Mouse (Mus musculus) heart, postnatal 10 days (tissue): ENCODE data around the gene Gm20388. TPM values are rescaled to one million over a fixed set of nuclear protein-coding genes. Genes with fewer than 3 reads are reported as not detected.
A peak's percentile ranks its signal among the peaks of the same experiment; 100 is the strongest.

Source experiments
- DNase-seq, 2 experiments: peaks; one replicate each; pipeline ENCODE4 v3.0.0; 2021
- intact Hi-C: fragments of 180-260 bp; cut with DNase I; formaldehyde crosslinking; loops from one replicate; pipeline ENCODE4 v1.15.1; 2025
- total RNA-seq, 2 experiments: library from RNA; stranded (reverse); gene quantifications; 2 replicates each; pipeline ENCODE4 v1.2.3; 2021

Gene Gm20388
- total RNA-seq, 2 experiments from 2014 or later: 2.0 to 2.2 TPM

DNA sequence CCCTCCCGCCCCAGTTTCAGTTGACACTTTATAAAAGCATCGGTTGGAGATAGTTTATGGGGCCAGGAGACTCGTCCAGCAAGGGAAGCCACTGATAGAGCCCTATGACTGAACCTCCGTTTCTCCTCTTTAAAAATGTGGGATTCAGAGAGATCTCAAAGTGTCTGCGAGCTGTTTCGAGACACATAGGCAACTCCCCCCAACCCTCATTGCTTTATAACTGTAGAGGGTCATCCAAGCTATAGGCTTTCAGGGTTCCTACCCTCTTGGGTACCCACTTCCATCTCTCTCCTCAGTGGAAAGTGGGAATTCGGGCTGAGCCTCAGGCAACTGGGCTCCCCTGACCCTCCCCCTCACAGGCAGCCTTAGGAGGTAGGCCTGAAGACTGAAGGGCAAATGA is 1170.8 kb downstream of the Gm20388 start:
- DNase-seq: no peak
- intact Hi-C loops: no loop called here

DNA sequence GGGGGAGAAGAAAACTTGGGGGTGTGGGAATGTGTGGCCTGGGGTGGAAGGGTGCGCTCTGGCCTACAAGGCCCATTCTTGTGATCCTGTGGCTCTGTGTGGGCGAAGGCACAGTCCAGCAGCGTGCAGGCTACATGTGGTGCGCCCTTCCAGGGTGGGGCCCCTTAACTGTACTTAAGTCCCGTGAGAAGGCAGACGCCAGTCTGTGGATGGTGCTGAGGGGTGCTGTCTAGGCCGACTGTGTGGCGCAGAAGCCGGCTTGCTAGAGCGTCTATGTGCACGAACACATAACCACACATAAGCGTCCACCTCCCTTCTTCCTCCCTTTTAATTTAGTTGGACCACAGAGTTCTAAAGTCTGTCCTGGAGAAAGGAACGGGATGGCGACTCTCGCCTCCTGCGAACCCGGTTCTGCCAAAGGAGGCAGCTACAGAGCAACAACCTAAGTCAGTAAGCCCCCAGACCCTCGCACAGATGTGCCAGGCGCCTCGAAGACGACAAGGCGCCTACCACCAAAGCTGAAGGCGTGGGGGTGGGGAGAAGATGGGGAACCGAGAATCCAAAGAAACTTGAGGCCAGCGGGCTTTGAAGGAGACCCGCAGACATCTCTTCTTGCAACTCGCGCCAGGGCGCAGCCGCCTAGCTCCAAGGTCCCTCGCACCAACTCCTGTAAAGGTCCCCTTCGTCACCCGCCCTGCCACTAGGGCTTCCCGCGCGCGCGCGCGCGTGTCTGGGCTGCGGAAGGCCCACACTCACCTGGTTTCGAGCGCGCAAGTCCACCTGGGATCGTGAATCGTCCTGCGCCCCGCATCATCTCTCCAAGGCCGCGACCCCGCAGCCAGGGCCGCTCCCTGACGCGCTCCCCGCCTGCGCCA is 1171.8 kb downstream of the Gm20388 start:
- no peak for DNase-seq
- intact Hi-C loops: no loop called here

DNA sequence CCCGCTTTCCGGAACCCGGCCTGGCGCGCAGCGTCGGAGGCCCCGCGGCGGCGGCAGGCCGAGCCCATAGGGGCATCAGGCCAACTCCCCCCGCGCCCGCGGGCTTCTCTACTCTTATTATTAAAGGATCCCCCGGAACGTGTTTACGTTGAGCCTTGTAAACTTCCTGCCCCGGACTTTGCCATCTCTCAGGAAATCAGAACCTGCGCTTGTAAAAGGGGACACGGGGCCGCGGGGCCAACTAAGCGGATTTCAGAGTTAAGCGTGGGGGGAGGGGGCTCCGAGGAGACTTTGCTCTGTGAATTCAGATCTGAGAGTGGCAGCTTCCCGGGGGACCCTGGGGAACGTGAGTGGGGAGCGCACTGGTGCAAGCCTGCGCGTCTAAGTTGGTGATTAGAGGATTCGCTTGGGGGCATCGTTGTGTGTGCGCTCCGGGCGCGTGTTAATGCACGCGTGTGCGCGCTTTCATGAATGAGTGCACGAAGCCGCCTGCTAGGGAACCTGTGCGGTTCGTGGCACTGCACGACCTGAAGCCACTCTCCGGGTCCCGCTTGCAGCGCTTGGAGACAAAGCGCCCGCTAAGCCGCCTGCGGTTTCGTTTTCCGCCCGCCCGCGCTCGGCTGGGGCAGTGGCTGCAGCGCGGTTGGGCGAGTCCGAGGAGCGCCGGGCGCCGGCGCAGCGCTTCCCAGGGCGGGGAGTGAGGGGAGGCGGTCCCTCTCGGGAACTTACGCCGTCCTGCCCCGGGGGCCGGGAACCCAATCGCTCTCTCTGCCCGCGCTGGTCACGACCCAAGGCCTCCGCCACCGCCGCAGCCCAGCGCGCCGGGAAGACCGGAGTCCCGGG is 1172.7 kb downstream of the Gm20388 start:
- intact Hi-C loops: no loop called here
- peak; percentile 82 to 84 for DNase-seq

DNA sequence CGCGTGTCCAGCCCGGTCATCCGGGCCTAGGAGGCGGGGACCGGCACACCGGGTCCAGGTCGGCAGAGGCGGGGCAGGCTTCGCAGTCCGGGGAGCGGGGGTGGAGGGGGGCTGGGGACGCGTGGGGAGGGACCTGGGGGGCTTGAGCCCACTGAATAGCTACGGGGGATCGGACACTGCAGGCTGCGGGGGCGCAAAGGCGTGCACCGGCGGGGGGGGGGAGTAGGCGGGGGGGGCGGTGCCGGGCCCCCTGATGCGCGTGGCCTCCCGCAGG is 1173.2 kb downstream of the Gm20388 start:
- no peak for DNase-seq
- intact Hi-C loops: no loop called here

DNA sequence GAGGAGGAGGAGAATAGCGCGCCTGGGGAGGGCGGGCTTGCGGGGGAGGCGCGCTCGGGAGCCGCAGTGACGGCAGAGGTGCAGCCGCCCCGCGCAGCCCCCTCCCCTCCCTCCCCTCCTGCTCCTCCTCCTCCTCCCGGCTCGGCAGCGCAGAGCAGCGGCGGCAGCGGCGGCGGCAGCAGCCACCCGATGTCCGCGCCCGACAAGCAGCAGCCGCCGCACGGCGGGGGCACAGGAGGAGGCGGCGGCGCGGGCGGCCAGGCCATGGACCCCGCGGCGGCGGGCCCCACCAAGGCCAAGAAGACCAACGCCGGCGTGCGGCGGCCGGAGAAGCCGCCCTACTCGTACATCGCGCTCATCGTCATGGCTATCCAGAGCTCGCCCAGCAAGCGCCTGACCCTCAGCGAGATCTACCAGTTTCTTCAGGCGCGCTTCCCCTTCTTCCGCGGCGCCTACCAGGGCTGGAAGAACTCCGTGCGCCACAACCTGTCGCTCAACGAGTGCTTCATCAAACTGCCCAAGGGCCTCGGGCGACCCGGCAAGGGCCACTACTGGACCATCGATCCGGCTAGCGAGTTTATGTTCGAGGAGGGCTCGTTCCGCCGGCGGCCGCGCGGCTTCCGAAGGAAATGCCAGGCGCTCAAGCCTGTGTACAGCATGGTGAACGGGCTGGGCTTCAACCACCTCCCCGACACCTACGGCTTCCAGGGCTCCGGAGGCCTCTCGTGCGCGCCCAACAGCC is 1173.7 kb downstream of the Gm20388 start, which contains the start of gene Foxf1:
Gene Foxf1 (plus strand): TSS at position 177 of the 742 bp plus-strand sequence.
- DNase-seq: peak in 1 of 2 experiments; percentile 32
- intact Hi-C loops: no loop called here

DNA sequence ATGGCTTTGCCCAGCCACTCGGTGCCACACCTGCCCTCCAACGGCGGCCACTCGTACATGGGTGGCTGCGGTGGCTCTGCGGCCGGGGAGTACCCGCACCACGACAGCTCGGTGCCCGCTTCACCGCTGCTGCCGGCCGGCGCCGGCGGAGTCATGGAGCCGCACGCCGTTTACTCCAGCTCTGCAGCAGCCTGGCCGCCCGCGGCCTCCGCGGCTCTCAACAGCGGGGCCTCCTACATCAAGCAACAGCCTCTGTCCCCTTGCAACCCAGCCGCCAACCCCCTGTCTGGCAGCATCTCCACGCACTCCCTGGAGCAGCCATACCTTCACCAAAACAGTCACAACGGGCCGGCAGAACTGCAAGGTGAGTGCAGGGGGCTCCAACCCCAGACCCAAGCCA is 1174.4 kb downstream of the Gm20388 start:
- DNase-seq: no peak
- intact Hi-C loops: no loop called here

DNA sequence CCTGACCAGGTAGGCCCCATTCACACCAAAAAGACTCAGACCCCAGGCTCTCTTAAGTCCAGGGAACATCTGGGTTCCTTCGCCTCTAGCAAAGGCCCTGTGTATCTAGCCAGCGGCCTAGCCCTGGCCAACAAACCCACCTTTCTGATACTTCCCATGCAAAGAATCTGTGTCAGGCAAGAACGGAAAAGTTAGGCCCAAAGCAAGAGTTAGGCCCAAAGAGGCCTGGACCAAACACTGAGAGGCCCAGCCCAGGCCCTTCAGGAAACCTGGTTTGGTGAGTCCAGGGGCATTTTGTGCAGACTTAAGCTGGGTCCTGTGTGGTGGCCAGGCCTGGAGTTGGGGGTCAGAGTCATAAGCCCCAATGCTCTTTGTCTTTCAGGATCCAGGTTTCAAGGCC is 1174.9 kb downstream of the Gm20388 start:
- DNase-seq: no peak
- intact Hi-C loops: no loop called here

DNA sequence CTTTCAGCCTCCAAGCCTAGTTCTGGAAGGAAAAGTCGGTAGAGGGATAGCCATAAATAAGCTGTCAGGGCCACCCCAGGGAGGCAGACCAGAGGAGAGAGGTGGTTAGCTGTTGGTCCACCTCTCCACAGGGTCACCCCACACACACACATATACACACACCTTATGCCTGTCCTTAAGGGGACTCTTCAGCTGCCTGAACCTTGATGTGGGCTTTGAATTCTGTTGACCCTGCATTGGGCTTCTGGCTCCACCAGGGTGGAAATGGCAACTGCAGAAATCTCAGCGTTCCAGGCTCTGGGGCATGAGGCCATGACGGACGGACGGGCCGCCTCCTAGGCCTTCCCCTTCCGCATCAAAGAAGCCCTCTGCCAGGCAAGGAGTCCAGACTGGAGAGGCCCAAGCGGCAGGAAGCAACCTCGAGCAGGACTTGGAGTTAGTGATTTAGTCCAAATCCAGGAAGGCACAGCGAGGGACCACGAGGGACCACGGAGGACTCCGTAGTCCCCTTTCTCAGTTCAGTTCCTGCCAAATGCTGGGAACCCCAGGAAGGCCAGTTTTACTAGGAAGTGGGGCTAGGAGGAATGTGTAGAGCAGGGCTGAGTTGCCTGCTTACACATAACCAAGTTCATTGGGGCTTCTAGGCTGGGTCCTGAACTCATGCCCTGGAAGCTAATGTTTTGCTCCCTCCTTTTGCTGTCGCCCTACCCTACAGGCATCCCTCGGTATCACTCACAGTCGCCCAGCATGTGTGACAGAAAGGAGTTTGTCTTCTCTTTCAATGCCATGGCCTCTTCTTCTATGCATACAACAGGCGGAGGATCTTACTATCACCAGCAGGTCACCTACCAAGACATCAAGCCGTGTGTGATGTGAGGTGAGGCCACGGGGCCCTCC is 1175.6 kb downstream of the Gm20388 start:
- intact Hi-C loops: no loop called here
- DNase-seq: no peak

DNA sequence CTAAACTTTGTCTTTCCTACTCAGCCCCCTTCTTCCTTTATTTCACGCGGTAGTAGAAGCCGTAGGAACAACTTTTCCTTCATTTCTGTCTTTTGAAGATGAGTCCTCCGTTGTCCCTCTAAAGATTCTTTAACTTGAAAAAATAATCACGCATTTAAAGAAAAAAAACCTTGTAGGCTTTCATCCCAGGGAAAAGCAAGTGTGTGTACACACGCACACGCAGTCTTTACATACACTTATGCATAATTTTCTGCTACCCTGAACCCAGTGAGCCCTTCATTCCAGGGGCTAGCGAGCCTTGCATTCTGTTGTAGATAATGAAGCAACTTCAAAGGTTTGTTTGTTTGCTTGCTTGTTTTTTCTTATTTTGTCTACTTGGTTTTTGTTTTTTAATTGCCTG is 1177.6 kb downstream of the Gm20388 start:
- intact Hi-C loops: no loop called here
- DNase-seq: no peak

DNA sequence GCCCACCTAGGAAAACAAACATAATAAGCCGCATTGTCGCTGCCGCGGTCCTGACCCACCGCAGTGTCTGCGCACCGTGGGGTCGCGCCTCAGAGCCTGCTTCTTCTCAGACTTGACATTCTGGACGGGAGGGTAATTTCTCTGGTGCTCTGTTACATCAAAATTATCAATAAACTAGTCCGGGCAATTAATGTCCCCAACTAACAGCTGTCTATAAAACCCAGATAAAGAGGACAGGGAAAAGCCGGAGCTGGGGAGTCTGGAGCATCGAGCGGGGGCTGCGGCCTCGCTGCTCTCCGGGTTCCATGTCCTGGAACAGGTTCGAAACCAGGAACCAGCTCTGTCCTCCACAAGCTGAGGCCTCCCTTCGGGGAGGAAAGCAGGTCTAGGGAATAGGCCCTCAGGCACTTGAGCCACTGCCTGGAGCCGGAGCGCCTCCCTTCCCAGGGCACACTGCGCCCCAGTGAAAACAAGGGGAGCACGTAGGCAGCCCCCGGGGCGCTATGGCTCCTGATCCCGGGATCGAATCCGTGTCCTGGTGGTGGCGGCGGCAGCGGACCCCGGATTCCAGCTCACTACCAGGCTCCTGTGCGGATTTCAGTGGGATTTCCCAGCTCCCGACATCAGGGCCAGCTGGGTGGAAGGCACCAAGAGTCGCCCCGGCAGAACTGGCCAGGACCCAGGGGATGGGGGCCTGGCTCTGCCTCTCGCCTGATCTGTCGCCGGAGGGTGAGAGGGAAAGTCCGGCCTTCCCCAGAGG is 1178.4 kb downstream of the Gm20388 start:
- DNase-seq: no peak
- intact Hi-C loops: no loop called here

DNA sequence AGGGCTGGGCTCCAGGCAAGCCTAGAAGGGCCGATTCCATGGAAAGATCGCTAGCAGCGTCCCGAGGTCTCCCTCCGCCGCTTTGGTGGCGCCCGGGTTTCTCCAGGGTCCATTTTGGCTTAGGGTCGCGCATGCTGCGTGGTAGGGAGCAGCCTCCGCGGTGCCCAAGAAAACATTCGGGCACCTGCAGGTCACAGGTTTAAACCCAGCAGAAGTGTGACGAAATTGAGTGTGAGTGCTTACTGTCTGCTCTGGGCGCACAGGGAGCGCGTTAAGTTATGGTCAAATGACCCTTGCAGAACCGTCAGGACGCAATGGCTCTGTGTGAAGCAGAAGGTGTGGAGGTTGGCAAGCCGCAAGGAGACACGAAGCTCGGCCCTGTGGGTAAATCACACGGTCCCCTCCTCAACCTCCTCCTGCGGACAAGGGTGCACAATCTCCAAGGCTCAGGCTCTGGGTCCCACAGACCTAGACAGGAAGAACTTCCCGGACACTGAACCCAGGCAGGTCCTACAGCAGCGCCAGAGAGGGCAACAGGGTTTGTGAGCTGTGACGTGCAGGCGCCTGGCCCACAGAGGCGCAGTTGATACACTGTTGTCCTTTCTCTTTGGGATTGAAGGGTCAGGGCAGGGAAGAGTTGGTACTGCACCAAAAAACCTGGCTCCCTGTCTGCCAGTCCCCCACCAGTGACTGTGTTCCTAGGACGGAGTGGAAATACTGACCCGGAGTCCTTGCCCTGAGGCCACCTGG is 1179.2 kb downstream of the Gm20388 start:
- intact Hi-C loops: loop anchor here (5.0 kb wide), 1 partner anchor 408 kb away; no protein-coding TSS in a partner anchor
- DNase-seq: no peak

DNA sequence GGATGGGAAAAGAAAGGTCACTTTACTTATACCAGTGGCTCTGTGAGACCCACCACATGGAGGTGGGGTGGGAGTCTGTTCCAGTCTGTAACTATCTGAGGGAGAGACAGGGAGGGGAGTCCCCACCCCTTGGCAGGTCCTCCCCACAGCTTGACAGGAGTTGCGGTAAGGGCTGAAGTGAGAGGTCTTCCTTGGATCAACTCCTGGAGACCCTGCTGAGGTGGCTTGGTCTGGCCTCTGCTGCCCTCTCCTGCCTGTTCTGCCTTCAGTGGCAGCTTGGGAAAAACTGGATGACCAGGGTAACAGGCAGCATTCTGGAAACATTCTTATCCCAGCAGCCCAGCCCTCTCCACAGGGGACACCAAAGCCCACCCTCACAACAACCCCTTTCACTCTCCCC is 1180.1 kb downstream of the Gm20388 start:
- intact Hi-C loops: loop anchor here (5.0 kb wide), 1 partner anchor 408 kb away; no protein-coding TSS in a partner anchor
- no peak for DNase-seq

DNA sequence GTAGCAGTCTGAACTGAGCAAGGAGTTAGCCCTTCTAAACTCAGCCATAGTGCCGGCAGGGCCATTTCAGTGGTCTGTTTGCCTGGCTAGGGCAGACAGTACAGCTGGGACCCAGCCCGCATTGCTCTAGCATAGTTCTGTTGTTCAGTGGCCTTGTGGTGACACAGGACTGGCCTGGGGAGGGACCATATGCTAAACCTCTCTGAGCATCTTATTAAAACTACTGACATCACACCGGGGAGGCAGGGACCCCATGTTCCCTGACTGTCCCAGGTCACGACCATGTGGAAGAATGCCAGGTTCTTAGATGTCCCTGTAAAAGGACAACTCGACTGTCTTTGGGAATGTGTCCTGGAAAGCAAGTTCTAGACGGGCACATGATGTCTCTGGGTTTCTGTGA is 1181.5 kb downstream of the Gm20388 start:
- DNase-seq: no peak
- intact Hi-C loops: loop anchor here (1.0 to 5.0 kb wide), 4 partner anchors 121 to 410 kb away; no protein-coding TSS in a partner anchor

DNA sequence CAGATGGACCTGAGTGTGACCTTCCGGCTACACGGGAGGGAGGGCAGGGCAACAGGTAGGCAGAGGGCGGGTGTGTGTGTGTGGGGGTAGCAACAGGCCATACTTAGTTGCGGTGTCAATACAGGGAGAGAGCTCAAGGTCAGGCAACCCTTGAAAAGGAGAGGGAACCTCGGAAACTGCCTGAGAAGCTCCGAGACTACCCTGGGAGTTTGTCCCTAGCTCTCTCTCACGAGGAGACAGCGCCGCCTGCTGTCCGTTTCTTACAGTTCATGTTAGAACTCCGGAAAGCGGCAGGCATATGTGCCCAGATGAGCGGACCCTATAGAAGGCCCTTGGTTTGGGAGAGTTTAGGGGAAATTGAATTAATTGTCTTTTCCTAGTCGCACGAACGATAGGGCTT is 1182.0 kb downstream of the Gm20388 start:
- intact Hi-C loops: loop anchor here (1.0 to 5.0 kb wide), 4 partner anchors 122 to 410 kb away; no protein-coding TSS in a partner anchor
- peak; percentile 86 to 94 for DNase-seq

DNA sequence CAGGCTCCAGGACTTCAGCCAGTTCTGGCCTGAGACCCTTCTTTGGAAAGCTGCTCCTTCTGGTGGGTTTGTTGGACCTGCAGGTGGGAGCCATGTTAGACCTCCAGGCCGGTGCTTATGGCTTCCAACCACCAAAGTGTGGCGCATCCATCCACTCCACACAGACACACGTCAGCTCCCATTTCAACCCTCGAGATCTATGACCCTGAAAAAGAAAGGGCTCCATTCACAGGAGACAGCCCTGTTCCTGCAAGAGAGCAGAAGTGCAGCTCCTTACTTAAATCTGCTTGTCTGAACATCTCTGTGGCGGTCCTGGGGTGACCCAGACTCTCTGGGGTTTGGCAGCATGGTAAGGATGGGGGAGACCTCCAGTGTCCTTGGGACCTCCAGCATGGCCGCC is 1182.9 kb downstream of the Gm20388 start:
- intact Hi-C loops: loop anchor here (2.0 to 5.0 kb wide), 2 partner anchors 123 to 411 kb away; no protein-coding TSS in a partner anchor
- DNase-seq: no peak

DNA sequence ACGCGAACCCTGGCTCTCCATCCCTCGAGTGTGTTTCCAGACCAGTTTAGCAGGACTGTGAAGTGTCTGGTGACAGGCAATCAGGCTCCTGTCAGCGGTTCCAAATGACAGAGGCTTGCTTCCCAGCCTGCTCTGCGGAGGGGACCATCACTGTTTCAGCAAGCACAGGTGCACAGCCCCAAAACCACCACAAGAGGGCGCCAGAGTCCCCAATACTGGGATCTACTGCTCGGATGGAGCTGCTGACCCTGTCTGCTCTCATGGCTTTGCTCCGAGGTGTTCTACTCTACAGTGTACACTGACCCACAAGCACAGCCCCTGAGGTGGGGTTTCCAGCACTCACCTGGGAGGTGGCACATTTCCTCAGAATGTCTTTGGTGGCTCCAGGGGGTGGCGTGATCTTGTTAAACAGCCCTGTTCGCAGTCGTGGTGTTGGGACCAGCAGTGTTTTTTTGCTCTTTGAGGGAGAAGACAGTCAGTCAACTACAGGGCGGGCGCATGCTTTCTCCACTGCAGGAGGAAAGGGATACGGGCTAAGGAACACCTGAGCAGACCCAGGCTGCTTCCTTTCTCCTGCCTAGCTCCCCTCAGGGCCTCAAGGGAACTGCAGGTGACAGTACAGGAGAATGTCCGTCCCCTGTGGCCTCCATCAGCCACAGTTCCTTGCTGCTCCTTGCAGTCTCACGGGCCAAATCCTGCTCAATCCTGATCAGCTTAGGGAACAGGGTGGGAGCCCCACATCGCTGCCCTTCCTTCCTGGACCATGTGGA is 1193.6 kb downstream of the Gm20388 start:
- DNase-seq: peak; percentile 84 to 90
- intact Hi-C loops: no loop called here
